ENCODE assay signal across 1 mouse cellular context in the genomic region with DNA sequence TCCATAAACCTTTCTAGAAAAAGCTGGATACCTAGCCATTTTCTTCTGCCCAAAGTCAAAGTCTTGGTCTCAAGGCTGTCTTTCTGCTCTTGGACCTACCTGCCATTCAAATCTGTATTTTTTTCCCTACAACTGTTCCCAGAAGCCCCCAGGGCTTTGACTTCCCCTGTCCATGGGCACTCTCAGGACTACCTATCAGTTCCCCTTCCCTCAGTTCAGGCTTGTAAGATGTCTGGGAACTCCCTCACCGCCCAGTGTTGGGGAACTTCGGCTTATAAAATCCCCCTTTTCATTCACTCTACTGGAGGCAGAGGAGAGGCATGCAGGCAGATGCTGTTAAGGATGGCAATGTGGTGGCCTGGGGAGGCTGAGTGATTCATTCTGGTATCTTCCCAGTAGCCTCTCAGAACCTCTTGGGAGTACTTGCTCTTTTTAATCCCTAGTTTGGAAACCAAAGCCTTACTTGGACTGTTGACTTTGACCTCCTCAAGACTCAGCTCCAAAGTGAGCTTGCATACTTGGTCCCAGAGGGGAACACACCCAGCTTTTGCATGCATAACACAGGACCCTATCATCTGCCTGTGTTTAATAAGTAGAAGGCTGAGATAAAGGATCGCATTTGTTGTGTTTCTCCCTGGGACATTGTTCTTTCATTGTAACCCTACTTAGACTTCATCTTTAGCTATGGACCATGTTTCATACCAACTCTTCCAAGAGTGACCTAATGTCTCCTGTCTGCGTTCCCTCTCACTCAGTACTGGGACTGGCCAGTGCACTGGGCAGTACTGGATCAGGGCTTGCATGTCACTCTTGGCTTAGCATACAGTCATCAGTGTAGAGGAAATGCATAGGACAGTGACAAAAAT.
TF ChIP-seq lines count a peak whose summit lies in the region.

No protein-coding gene starts in this region.

TF ChIP-seq in CH12.LX, 34 proteins besides CTCF, POLR2A, EP300 and RAD21 (continued from another document):
- TF ChIP-seq NELFE (IDR thresholded peaks at IDR 0.05; ENCODE audit: low read depth, low read length) (no peak), POLR2AphosphoS2 (IDR thresholded peaks at IDR 0.05; ENCODE audit: low read depth, low read length) (no peak), MYC (IDR thresholded peaks at IDR 0.05; ENCODE audit: low read depth, low read length) (no peak), UBTF (IDR thresholded peaks at IDR 0.05; ENCODE audit: low read depth, low read length) (no peak), KAT2A (IDR thresholded peaks at IDR 0.05; ENCODE audit: insufficient replicate concordance, low read length) (no peak), ZMIZ1 (IDR thresholded peaks at IDR 0.05; ENCODE audit: low read depth, low read length) (no peak), ZC3H11A (IDR thresholded peaks at IDR 0.05; ENCODE audit: low read depth, low read length) (no peak), SMC3 (IDR thresholded peaks at IDR 0.05; ENCODE audit: low read depth, low read length) (no peak), CHD2 (IDR thresholded peaks at IDR 0.05; ENCODE audit: low read length) (no peak), JUND (conservative IDR thresholded peaks at IDR 0.05; ENCODE audit: low read depth, low read length) (no peak)
